Mouse (Mus musculus) spleen, postnatal 36 days (tissue): Measurements from ENCODE around the gene Ptprr.

ENCODE experiments used
- DNase-seq, 2 experiments: peaks; one replicate each; pipeline ENCODE4 v3.0.0; 2022; ENCODE audit warnings: low spot score in 2 of 2, mixed read lengths in 1 of 2

Ptprr gene

GRCm38 (mm10) chr10:116115881-116116677 lies 98.1 kb downstream of the Ptprr start:
- DNase-seq: no peak

- DNase-seq: no peak
Measured at GRCm38 (mm10) chr10:116117060-116117459, 99.0 kb downstream of the Ptprr start.

- DNase-seq: no peak
Measured at GRCm38 (mm10) chr10:116121463-116121862, 103.5 kb downstream of the Ptprr start.

- no peak for DNase-seq
Measured at GRCm38 (mm10) chr10:116123808-116124207, 105.8 kb downstream of the Ptprr start.

GRCm38 (mm10) chr10:116125364-116125763 lies 107.4 kb downstream of the Ptprr start:
- DNase-seq: no peak

GRCm38 (mm10) chr10:116130401-116130800 lies 112.4 kb downstream of the Ptprr start:
- no peak for DNase-seq

- no peak for DNase-seq
Measured at GRCm38 (mm10) chr10:116131223-116131622, 113.2 kb downstream of the Ptprr start.

- DNase-seq: no peak
Measured at GRCm38 (mm10) chr10:116132233-116132632, 114.2 kb downstream of the Ptprr start.

- no peak for DNase-seq
Measured at GRCm38 (mm10) chr10:116135187-116135586, 117.2 kb downstream of the Ptprr start.

- DNase-seq: no peak
Measured at GRCm38 (mm10) chr10:116140226-116140625, 122.2 kb downstream of the Ptprr start.

GRCm38 (mm10) chr10:116143684-116144083 lies 125.7 kb downstream of the Ptprr start:
- no peak for DNase-seq

GRCm38 (mm10) chr10:116146091-116146490 lies 128.1 kb downstream of the Ptprr start:
- DNase-seq: no peak

- DNase-seq: no peak
Measured at GRCm38 (mm10) chr10:116154707-116155106, 136.7 kb downstream of the Ptprr start.

- DNase-seq: no peak
Measured at GRCm38 (mm10) chr10:116156699-116157098, 138.7 kb downstream of the Ptprr start.

- DNase-seq: no peak
Measured at GRCm38 (mm10) chr10:116162338-116162737, 144.3 kb downstream of the Ptprr start.

GRCm38 (mm10) chr10:116175324-116175883 lies 157.4 kb downstream of the Ptprr start:
- no peak for DNase-seq

GRCm38 (mm10) chr10:116177390-116178179 lies 159.6 kb downstream of the Ptprr start:
- DNase-seq: no peak

GRCm38 (mm10) chr10:116181235-116181634 lies 163.2 kb downstream of the Ptprr start:
- no peak for DNase-seq

- no peak for DNase-seq
Measured at GRCm38 (mm10) chr10:116182221-116182620, 164.2 kb downstream of the Ptprr start.

- no peak for DNase-seq
Measured at GRCm38 (mm10) chr10:116183258-116183657, 165.2 kb downstream of the Ptprr start.

GRCm38 (mm10) chr10:116191724-116192123 lies 173.7 kb downstream of the Ptprr start:
- DNase-seq: no peak

- no peak for DNase-seq
Measured at GRCm38 (mm10) chr10:116192293-116192692, 174.3 kb downstream of the Ptprr start.

GRCm38 (mm10) chr10:116194409-116194808 lies 176.4 kb downstream of the Ptprr start:
- no peak for DNase-seq
